Mouse (Mus musculus) intestine, embryonic 14.5 days (tissue): ENCODE data around the gene Capzb. TPM values are rescaled to one million over a fixed set of nuclear protein-coding genes. Genes with fewer than 3 reads are reported as not detected.
A peak's percentile ranks its signal among the peaks of the same experiment; 100 is the strongest.

Experiments
- ATAC-seq: fragments of 200-750 bp; cut with Nextera tagmentation; replicated peaks from 2 replicates; pipeline ENCODE4 v1.8.0; 2017; ENCODE audit warnings: low read depth, moderate number of reproducible peaks, moderate TSS enrichment, moderate library complexity; ENCODE audit not compliant: low FRiP score, low TSS enrichment
- DNase-seq: peaks from one replicate; pipeline ENCODE4 v3.0.0-alpha.2; 2018; ENCODE audit warnings: low spot score
- H3K27ac ChIP-seq: fragments of 300-500 bp; sonication (generic); 2 replicates; pipeline ENCODE4 v1.5.1; 2014; ENCODE audit warnings: low read depth, mild to moderate bottlenecking, control low read depth
- H3K27me3 ChIP-seq: fragments of 300-500 bp; sonication (generic); replicated peaks from 2 replicates; pipeline ENCODE4 v1.6.1; 2014; ENCODE audit warnings: low read length, control low read depth; ENCODE audit not compliant: control insufficient read depth, insufficient read depth
- H3K36me3 ChIP-seq: fragments of 300-500 bp; sonication (generic); 2 replicates; pipeline ENCODE4 v1.6.1; 2014; ENCODE audit warnings: low read length, control low read depth; ENCODE audit not compliant: control insufficient read depth, insufficient read depth
- H3K4me1 ChIP-seq: fragments of 300-500 bp; sonication (generic); replicated peaks from 2 replicates; pipeline ENCODE4 v1.6.1; 2014; ENCODE audit warnings: low read length, control low read depth, mixed read lengths; ENCODE audit not compliant: control insufficient read depth, insufficient read depth
- H3K4me2 ChIP-seq: fragments of 300-500 bp; sonication (generic); 2 replicates; pipeline ENCODE4 v1.6.1; 2014; ENCODE audit warnings: low read length
- H3K4me3 ChIP-seq: fragments of 300-500 bp; sonication (generic); 2 replicates; pipeline ENCODE4 v1.5.1; 2014; ENCODE audit warnings: low read depth, low read length, control low read depth, mixed read lengths
- H3K9ac ChIP-seq: fragments of 300-500 bp; sonication (generic); 2 replicates; pipeline ENCODE4 v1.6.1; 2014; ENCODE audit warnings: mild to moderate bottlenecking, low read length
- H3K9me3 ChIP-seq: fragments of 300-500 bp; sonication (generic); 2 replicates; pipeline ENCODE4 v1.6.1; 2016; ENCODE audit warnings: low read length, control low read depth; ENCODE audit not compliant: control insufficient read depth
- WGBS: fragments of 180-500 bp; shearing (Covaris S2); extraction: QIAGEN DNeasy Blood & Tissue Kit; methylation state at CpG from one replicate; pipeline ENCODE4 v1.1.7; 2014; 5-methylcytosine and 5-hydroxymethylcytosine counted together
- polyA plus RNA-seq: library from polyadenylated mRNA; unstranded; fragments of >200 nt; fragmentation: Nextera tagmentation; extraction: Ambion mirVana; gene quantifications from 2 replicates; pipeline ENCODE4 v1.2.1, GENCODE M21; 2014

Capzb gene
- polyA plus RNA-seq, 1 experiment from 2014 or later, result 313 TPM

DNA sequence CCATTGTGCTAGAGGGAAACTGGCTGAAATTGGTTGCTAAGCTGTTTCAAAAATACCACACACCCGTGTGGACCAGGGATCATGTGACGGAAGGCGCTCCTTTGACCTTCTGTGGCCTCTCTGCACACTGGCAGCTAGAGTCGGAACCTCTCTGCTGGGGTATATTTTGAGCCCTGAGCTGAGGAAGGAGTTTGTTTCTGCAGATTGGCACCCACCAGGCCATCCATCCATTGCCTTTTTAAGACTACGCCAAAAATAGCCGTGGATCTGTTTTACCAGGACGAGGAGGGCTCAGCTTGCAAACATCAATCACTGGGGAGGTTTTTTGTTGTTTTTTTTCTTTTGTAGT is 49.9 kb downstream of the Capzb start:
- Histone ChIP-seq H3K4me1 (peaks cover 6% of the 10 kb centered on the region; the same call in 1 of the 2 replicates), H3K4me2 (no peak overlapping the region), H3K27ac (no peak overlapping the region), H3K27me3 (no peaks in the 10 kb centered on the region), H3K9me3 (no peaks in the 10 kb centered on the region), H3K36me3 (peaks cover 64% of the 10 kb centered on the region), H3K9ac (no peak overlapping the region), H3K4me3 (no peak overlapping the region)
- DNase-seq (no peak), ATAC-seq (no peak)
- WGBS, result 57% methylated on average over 7 of the region's 7 CpGs

DNA sequence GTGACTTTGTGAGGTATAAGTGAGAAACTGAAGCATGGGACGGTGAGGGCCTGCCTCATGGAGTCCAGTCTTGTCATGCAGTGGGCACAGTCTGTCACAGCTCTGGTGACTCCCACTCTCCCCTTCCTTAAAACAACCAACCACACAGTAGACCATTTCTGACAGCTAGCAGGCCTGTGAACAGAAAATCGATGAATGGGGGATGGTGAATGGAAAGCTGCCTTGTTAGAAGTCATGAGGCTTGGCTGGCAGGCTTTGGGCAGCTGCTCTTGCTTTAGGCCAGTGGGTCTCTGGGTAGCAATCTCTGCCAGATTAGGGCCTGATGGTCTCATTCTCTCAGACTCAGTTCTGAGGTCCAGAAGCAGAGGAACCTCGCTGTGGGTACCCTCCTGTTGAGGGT is 51.5 kb downstream of the Capzb start:
- Histone ChIP-seq H3K4me2 (no peak overlapping the region), H3K36me3 (peaks cover 58% of the 10 kb centered on the region), H3K9ac (no peak overlapping the region), H3K27me3 (no peaks in the 10 kb centered on the region), H3K4me3 (no peak overlapping the region), H3K9me3 (no peaks in the 10 kb centered on the region), H3K4me1 (peaks cover 19% of the 10 kb centered on the region), H3K27ac (no peak overlapping the region)
- DNase-seq (no peak), ATAC-seq (no peak)
- WGBS, result 88% methylated on average over 3 of the region's 3 CpGs

DNA sequence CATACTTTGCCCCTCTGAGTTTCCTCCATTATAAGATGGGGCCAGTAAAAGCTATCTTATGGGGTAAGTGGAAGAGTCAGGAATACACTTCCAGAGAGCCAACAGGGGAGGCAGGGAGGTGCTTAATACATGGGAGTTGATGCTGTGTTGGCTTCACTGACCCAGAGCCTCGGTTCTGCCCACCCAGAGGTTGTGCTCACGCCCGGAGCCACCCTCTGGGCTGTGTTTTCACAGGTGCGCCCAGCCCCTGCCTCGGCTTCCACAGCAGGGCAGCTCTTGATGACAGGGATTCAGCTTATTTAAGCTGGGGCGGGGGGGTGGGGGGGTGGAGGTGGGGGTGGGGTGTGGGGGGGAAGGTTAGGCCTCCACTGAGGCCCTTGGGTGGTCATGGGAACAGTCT is 52.1 kb downstream of the Capzb start:
- no peak for DNase-seq
- peaks cover 25% of the 10 kb centered on the region for H3K4me1 ChIP-seq
- no peak overlapping the region for H3K4me2 ChIP-seq
- peaks cover 52% of the 10 kb centered on the region for H3K36me3 ChIP-seq
- no peak overlapping the region for H3K27ac ChIP-seq
- H3K4me3 ChIP-seq, result no peak overlapping the region
- no peak for ATAC-seq
- WGBS, result 76% methylated on average over 6 of the region's 6 CpGs
- H3K9ac ChIP-seq, result no peak overlapping the region
- no peaks in the 10 kb centered on the region for H3K27me3 ChIP-seq
- no peaks in the 10 kb centered on the region for H3K9me3 ChIP-seq

DNA sequence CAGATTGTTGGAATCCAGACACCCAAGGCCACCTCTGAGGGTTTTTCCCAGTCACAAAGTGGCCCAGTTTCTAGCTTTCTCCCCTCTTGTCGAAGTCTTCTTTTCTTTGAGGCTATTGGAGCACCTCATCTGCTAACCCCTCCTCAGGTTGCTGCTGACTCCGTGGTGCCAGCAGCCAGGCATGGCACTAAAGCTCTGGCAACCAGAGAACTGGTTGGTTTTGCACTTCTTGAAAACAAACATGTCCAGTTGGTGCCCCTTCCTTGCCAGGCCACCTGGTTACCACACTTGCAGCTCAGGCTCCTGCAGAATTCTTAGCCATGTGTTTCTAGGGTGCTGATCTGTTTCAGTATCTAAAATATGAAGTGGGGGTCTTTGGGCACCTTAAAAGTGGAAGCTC is 52.8 kb downstream of the Capzb start:
- no peak overlapping the region for H3K4me3 ChIP-seq
- no peak for DNase-seq
- WGBS, result 86% methylated on average over 2 of the region's 2 CpGs
- H3K27ac ChIP-seq, result no peak overlapping the region
- H3K4me2 ChIP-seq, result no peak overlapping the region
- H3K27me3 ChIP-seq, result no peaks in the 10 kb centered on the region
- H3K36me3 ChIP-seq, result peaks cover 44% of the 10 kb centered on the region
- no peaks in the 10 kb centered on the region for H3K9me3 ChIP-seq
- H3K4me1 ChIP-seq, result peaks cover 33% of the 10 kb centered on the region
- no peak overlapping the region for H3K9ac ChIP-seq
- ATAC-seq, result no peak

DNA sequence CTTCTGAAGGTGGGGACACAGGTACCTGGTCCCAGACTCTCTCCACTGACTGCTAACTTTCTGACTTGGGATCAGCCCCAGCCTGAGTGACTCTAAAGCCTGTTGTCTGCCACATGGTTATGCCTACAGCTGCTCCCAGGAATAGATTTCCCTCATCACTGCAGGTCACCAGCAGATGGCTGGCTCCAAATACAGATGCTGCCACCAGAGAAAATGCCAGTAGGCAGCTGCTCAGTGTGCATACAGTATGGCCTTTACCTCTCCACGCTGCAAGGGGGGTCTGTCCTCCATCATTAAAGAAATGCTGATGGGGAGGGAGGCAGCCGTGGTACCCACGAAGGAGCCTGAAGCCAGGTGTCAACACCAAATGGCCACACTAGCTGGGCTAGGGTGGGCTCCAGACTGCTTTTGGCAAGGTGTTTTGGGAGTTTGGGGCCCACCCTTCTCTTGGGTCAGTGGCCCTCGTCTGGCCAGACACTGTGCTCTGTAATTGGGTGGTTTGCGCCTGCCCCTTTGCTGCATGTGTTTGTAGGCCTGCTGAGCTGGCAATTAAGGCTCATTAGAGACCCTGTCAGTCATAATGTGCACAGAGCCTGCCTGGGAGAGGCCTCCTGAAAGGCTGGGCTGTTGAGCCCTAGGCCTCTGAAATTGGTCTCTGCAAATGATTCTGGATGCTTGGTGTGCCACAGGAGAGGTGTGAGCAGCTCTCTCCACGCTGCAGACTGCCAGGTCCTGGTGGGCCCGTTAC is 53.6 kb downstream of the Capzb start:
- no peak overlapping the region for H3K27ac ChIP-seq
- H3K27me3 ChIP-seq, result no peaks in the 10 kb centered on the region
- 70% methylated on average over 7 of the region's 7 CpGs for WGBS
- ATAC-seq (no peak), DNase-seq (no peak)
- H3K36me3 ChIP-seq, result peaks cover 36% of the 10 kb centered on the region
- H3K9ac ChIP-seq, result no peak overlapping the region
- no peaks in the 10 kb centered on the region for H3K9me3 ChIP-seq
- no peak overlapping the region for H3K4me3 ChIP-seq
- H3K4me1 ChIP-seq, result peaks cover 40% of the 10 kb centered on the region
- no peak overlapping the region for H3K4me2 ChIP-seq

DNA sequence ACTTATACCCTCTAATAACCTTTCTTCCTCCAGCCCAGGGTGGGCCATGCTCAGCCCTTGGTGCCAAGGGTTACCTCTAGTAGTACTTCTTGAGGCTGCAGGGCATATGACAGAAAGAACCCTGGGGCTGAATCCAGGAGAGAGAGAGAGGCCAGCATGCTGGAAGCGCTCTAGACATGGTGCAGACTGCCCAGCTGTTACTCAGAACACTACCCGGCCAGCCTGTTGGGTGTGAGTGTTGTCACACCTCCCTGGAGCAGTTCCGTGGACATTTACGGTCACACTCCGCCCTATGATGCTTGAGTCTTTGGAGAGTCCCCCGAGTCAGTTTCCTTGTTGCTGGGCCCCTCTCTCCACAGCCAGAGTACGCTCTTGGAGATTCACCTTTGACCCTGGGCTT is 55.3 kb downstream of the Capzb start:
- DNase-seq (no peak), ATAC-seq (no peak)
- H3K4me1 ChIP-seq, result peaks cover 48% of the 10 kb centered on the region
- no peak overlapping the region for H3K4me2 ChIP-seq
- no peak overlapping the region for H3K27ac ChIP-seq
- no peak overlapping the region for H3K4me3 ChIP-seq
- no peak overlapping the region for H3K9ac ChIP-seq
- 62% methylated on average over 7 of the region's 7 CpGs for WGBS
- peaks cover 22% of the 10 kb centered on the region for H3K36me3 ChIP-seq
- H3K27me3 ChIP-seq, result no peaks in the 10 kb centered on the region
- H3K9me3 ChIP-seq, result no peaks in the 10 kb centered on the region

DNA sequence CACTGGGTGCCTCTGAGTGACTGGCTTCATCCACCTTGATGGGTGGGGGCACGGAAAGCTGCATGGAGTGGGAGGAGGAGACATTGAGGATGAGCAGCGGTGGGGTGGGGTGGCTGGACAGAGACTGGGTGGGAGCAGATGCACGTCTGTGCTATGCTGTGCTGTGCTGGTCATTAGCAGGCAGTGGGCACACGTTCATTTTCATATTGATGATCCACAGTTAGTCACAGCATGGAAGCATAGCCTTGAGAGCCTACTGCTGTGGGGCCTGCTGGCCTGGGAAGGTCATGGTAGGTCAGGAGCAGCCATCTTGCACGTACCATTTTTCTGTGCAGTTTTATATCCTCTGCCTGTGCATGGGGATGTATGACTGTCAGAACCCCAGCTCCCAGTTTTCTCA is 56.0 kb downstream of the Capzb start:
- WGBS, result 78% methylated on average over 5 of the region's 5 CpGs
- H3K9me3 ChIP-seq, result no peaks in the 10 kb centered on the region
- H3K36me3 ChIP-seq, result peaks cover 15% of the 10 kb centered on the region
- ATAC-seq, result no peak
- no peaks in the 10 kb centered on the region for H3K27me3 ChIP-seq
- DNase-seq, result no peak
- H3K9ac ChIP-seq, result no peak overlapping the region
- no peak overlapping the region for H3K4me2 ChIP-seq
- peak overlapping the region; percentile 83; the same call in 1 of the 2 replicates for H3K27ac ChIP-seq
- no peak overlapping the region for H3K4me3 ChIP-seq
- peaks cover 48% of the 10 kb centered on the region for H3K4me1 ChIP-seq

DNA sequence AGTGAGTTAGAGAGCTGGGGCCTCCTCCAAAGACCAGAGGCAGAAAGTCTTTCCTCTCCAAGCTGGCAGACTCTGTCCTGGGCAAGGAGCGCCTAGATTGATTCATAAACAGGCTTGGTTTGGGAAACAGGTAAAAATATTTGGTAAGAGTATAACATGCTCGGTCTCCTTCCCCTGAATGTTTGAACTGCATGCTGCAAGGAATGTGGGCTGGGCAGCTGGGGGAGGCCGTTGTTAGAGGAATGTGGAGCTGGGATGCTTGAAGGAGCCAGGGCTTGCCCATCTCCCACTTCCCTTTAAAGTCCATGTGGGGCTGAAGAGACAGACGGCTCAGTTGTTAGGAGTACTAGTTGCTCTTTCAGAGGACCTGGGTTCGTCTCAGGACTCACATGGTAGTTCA is 57.3 kb downstream of the Capzb start:
- H3K4me2 ChIP-seq, result peak overlapping the region; percentile 2; the same call in 1 of the 2 replicates

DNA sequence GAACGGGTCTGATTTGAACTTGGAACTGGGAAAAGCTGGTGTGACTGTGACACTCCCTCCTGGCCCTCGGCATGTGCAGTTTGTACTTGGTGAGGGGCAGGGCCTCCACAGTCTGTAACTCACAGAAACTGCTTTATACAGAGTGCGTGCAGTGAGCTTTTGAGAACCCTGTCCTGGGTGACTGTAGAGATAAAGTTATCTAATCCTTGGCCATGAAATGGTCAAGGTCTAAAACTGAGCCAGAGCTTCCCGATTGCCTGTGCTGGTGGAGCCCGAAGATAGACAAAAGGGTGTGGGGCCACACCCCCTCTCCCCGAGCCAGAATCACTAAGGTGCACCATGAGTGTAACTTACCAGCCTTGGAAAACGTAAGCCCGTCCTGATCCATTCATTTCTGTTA is 58.2 kb downstream of the Capzb start:
- ATAC-seq (peak; percentile 71), DNase-seq (peak; percentile 61)
- Histone ChIP-seq H3K27ac (peak overlapping the region; percentile 83), H3K9ac (no peak overlapping the region), H3K4me1 (peaks cover 48% of the 10 kb centered on the region), H3K4me2 (no peak overlapping the region), H3K36me3 (peaks cover 12% of the 10 kb centered on the region), H3K9me3 (no peaks in the 10 kb centered on the region), H3K27me3 (no peaks in the 10 kb centered on the region), H3K4me3 (no peak overlapping the region)
- whole genome bisulfite sequencing, result 49% methylated on average over 8 of the region's 8 CpGs

More for the DNA sequence above, 57.3 kb downstream of the Capzb start:
- peaks cover 13% of the 10 kb centered on the region for H3K36me3 ChIP-seq
- 32% methylated on average over 5 of the region's 5 CpGs for WGBS
- DNase-seq (no peak), ATAC-seq (no peak)
- peak overlapping the region; percentile 83 for H3K27ac ChIP-seq
- H3K4me3 ChIP-seq, result no peak overlapping the region
- no peak overlapping the region for H3K9ac ChIP-seq
- peaks cover 48% of the 10 kb centered on the region for H3K4me1 ChIP-seq
- no peaks in the 10 kb centered on the region for H3K27me3 ChIP-seq
- H3K9me3 ChIP-seq, result no peaks in the 10 kb centered on the region
